Mouse (Mus musculus) embryo, embryonic 10 days (tissue): ENCODE data around the gene Slc6a21.

ENCODE experiments used
- DNase-seq: peaks from one replicate; pipeline ENCODE4 v3.0.0-alpha.2; 2015; ENCODE audit warnings: low spot score

The Slc6a21 gene

DNA sequence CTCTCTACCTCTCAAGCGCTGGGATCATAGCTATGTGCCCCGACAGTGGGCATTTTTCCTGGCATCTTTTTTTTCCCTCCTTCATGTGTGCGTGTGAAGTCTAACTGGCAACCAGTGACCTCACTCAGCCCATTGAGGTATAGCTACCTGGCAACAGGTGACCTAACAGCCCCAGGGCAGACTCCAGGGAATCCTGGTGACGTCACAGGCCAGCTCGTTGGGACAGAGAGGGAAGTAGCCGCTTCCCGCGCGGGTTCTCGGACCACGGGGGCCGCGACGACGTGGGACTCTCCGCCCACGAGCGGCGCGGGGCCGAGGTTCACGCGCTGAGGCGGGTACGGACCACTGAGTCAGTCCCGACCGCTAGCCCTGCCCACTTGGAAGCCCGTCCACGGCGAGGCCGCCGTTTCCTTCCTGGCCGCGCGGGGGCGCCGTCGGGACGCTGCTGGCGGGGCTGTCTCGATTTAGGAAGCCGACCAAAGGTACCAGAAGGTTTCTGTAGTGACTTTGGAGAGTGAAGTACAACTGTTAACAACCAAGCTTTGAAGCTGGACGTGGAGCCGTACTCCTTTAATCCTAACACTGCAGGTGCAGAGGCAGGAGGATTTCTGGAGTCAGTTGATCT, at the start of gene Slc6a21:
Gene Slc6a21, plus strand, starts transcription at position 378 of the 625 bp plus-strand sequence.
- peak; percentile 63 for DNase-seq

DNA sequence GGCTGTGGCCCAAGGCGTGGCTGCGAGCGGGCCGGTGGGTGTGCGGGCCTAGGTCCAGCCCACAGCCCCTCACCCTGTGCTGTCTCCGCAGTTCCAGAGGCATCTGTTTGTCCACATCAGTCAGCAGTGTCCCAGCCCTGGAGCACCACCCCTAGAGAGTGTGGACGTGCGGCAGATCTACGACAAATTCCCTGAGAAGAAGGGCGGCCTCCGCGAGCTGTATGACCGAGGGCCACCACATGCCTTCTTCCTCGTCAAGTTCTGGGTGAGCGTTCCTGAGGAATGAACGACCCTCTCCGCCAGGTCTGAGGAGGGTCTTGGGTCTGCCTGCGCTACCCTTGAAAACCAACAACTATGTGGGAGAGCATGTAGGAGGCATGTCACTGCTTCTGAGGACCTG, 48.8 kb upstream of the Slc6a21 start:
- DNase-seq = no peak

DNA sequence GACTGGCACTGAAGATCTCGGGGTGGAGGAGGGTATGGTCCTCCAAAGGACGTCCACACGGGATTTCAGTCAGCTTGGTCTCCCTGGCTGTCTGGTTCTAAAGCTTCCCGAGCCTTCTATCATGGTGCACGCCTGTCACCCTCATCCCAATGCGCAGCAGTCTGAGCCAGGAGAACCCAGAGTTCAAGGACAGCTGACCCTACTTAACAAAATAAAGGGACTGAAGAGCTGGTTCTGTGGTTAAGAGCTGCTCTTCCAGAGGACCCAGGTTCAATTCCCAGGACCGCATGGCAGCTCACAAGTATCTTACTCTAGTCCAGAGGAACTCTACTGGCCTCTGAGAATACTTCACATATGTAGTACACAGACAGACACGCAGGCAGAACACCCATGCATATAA, 48.3 kb upstream of the Slc6a21 start:
- no peak for DNase-seq

GRCm38 (mm10) chr7:45229459-45230203, 47.7 kb upstream of the Slc6a21 start:
- DNase-seq = no peak

DNA sequence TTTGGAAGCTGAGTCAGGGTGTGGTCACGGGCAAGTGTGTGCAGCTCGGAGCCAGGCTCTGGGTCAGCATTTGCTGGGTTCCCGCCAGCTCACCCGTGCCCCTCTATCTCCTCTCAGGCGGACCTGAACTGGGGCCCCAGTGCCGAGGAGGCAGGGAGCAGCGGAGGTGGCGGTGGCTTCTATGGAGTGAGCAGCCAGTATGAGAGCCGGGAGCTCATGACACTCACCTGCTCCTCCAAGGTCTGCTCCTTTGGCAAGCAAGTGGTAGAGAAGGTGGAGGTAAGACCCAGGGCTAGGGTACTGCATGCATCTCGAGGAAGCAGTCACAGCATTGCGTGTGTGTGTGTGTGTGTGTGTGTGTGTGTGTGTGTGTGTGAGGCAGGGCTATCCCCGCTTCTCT, 46.1 kb upstream of the Slc6a21 start:
- DNase-seq = no peak

DNA sequence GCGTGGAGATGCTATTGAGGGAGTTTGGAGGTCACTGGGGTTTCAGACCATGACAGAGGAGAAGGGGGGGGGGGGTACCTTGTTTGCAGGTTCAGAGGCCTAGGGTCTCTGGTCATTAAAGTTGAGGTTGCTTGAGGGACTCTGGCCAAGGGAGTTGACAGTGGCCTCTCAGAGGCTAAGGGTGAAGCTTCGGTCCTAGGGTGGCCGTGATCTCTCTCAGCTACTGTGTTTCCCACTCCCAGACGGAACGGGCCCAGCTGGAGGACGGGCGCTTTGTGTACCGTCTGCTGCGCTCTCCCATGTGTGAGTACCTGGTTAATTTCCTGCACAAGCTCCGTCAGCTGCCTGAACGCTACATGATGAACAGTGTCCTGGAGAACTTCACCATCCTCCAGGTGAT, 45.4 kb upstream of the Slc6a21 start:
- DNase-seq = no peak

GRCm38 (mm10) chr7:45232716-45233465, 44.4 kb upstream of the Slc6a21 start:
- no peak for DNase-seq

GRCm38 (mm10) chr7:45233580-45234332, 43.6 kb upstream of the Slc6a21 start:
- peak; percentile 43 for DNase-seq

GRCm38 (mm10) chr7:45234333-45234841, 42.9 kb upstream of the Slc6a21 start:
- peak; percentile 63 for DNase-seq

DNA sequence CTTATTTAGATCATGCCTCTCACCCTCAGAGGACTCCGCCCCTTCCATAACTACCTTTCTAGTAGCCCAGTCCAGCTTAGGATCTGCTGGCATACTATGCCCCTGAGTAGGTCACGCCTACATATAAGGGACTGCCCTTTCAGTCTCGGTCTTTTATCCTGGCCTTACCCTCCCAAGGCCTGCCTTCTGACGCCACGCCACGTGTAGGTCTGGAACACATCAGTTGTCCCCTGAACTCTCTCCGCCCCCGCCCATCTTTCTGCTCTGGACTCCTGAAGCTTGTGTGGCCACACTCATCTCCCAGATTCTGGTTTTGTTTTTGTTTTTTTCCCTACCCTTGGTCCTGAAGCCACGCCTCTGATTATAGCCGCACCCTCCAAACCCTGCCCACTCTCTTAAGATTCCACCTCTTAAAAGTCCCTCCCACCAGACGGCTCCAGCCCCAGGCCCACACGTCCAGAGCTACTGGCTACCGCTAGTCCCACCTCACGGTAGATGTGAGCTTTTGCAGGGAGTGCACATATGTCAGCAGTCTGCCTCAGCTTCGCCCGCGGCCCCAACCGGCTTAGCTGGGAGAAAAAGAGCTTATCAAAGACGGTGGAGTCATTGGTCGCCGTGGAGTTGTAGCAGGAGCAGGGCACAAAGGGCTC, 42.3 kb upstream of the Slc6a21 start:
- DNase-seq = peak; percentile 81

GRCm38 (mm10) chr7:45235656-45236180, 41.6 kb upstream of the Slc6a21 start:
- DNase-seq = no peak

GRCm38 (mm10) chr7:45237747-45238699, 39.3 kb upstream of the Slc6a21 start:
- no peak for DNase-seq

DNA sequence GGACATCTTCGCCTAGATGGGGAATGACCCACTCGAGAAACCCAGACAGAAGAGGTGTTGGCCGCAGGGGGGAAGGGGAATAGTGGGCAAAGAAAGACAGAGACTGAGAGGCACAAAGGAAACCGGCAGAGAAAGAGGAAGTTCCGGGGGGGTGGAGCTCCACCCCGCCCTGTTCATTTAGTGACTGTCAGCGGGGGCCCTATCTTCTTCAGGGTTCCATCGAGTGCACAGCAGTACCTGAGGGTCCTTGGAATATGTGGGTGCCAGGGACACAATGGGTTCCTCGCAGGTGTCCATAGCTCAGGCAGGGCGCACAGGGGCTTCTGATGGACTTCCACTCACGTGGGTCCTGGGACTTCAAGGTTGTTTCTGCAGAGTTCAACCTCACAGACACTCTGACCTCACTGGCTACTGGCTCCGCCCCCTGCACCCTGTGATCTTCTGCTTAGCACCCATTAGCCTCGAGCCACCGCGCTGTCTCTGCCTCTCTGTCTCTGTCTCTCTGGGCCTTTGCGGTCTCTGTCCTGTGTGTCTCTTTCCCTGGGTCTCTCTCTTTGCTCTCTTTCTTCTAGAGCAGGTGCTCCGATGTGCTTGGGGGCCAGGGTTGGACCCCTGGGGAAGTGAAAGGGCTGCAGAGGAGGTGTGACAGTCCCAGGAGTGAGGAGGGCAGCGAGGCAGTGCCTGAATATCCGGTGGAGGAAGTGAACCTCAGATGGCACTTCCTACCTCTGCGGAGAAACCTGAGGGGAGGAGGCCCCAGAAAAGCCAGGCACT, 38.4 kb upstream of the Slc6a21 start, which contains the start of gene Cd37:
Gene Cd37, minus strand, starts transcription at position 393 of the 774 bp plus-strand sequence.
- no peak for DNase-seq

DNA sequence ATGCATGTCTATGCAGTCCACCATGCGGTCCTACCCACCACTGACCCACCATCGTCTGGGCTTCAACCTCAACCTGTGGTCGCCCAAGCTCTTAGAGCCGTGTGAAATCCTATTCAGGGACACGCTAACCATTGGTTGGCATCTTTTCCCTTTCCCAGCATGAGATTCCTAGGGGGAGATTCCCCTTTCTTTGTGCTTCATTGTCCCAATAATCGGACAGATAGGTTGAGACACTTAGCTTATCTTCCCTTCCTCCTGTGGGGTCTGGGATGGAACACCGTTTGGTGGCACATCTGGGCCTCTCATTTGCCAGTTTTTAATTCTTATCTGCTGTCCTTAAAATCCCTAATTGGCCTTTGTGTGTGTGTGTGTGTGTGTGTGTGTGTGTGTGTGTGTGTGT, 37.2 kb upstream of the Slc6a21 start:
- no peak for DNase-seq

GRCm38 (mm10) chr7:45240633-45241388, 36.5 kb upstream of the Slc6a21 start, which contains the start of gene Slc6a16:
Slc6a16 (plus strand) TSS chr7:45241085.
- peak; percentile 68 for DNase-seq

- no peak for DNase-seq
These were observed 35.9 kb upstream of the Slc6a21 start for GRCm38 (mm10) chr7:45241389-45241749.

- no peak for DNase-seq
These were observed 29.6 kb upstream of the Slc6a21 start for GRCm38 (mm10) chr7:45247666-45248065.

DNA sequence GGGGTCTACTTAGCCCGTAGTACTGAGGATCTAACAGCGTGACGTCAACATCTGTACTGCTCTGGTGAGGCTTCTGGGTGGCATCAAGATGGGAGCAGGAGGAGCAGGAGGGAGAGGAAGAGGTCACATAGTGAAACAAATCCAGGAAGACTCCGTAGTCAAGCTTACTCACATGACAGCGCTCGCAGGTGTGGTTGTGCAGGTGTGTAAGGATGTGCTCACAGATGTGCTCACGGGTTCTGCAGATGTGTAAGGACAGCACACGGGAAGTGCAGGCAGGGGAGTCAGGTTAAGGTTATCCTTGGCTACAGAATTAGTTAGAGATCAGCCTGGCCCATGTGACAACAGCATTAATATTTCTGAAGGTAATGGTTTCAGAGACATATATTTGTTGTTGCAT, 23.5 kb upstream of the Slc6a21 start:
- no peak for DNase-seq
